Mouse (Mus musculus) bone marrow macrophage, adult 2 months (primary cell): ENCODE results near the gene Myo5c.

Source experiments
- CTCF ChIP-seq: IDR thresholded peaks from 2 replicates; pipeline ENCODE4 v1.5.1; 2012; ENCODE audit warnings: low read depth, mild to moderate bottlenecking, low read length, moderate library complexity
- POLR2A ChIP-seq: IDR thresholded peaks from 2 replicates; pipeline ENCODE4 v1.6.1; 2012; ENCODE audit warnings: mild to moderate bottlenecking, low read depth, low read length, borderline replicate concordance

DNA sequence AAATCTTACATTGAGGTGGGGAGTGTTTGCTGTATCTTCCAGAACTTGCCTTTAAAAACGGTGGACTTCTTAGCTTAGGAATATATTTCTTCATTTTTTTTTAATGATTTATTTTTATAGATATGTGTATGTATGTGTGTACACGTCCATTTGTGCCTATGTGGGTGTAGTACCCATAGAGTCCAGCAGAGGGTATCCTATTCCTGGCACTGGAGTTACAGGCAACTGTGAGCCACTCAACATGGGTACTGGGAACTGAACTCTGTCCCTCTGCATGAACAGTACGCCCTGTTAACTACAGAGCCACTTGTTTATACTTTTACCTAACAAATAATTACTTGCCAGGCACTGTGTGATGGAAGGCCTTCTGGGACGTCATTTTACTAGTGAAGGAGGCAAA is 27.8 kb downstream of the Myo5c start:
- TF ChIP-seq CTCF (no peak), POLR2A (no peak)
